In genomic region chr2:70877333-70878080, GRCm38 (mm10) we compare ENCODE assay signal across 17 mouse cellular contexts. TPM values are rescaled to one million over a fixed set of nuclear protein-coding genes. Genes with fewer than 3 reads are reported as not detected.
DNase-seq lines count a peak whose midpoint lies in the region; ATAC-seq and TF ChIP-seq lines count a peak whose summit lies in the region.
"Had no signal": no experiment of that assay in that cellular context is flagged by ENCODE, and none has a peak within 500 bp of the region (broad histone marks: within the 10 kb centered on the region; RNA-seq: fewer than 3 reads in every experiment).

No protein-coding gene starts in this region.

- 71% methylated on average over 13 of the region's 13 CpGs for WGBS in lung, postnatal 0 days

- H3K27ac ChIP-seq in lung, postnatal 0 days (ENCODE audit: low read length): no peak overlapping the region
- H3K27ac ChIP-seq: hindbrain, postnatal 0 days; layer of hippocampus, adult 2 months; liver, embryonic 12.5 days; midbrain, embryonic 12.5 days had no signal

- peak; percentile 11 for DNase-seq in adrenal gland, postnatal 14 days
- DNase-seq in adrenal gland, adult 8-10 months: no peak
- peak; percentile 24 to 35 for DNase-seq in lung, adult 18-20 months
- no peak for DNase-seq in lung, postnatal 0 days (ENCODE audit: low spot score)
- DNase-seq in brain, embryonic 14.5 days (ENCODE audit: low read depth): peak; percentile 8
- no peak for DNase-seq in B cell, adult 2 months
- no peak for DNase-seq in left cerebral cortex, adult 11 months (ENCODE audit: low spot score)
- DNase-seq: cerebellum, adult 11 months; embryo, embryonic 11 days; right cerebral cortex, postnatal 4 days had no signal

- H3K9ac ChIP-seq in lung, postnatal 0 days (replicated peaks; ENCODE audit: low read depth): no peak overlapping the region
- H3K9ac ChIP-seq: liver, embryonic 12.5 days; midbrain, embryonic 12.5 days had no signal

- no peak overlapping the region for H3K4me3 ChIP-seq in lung, postnatal 0 days (ENCODE audit: low read depth, low read length)
- H3K4me3 ChIP-seq: layer of hippocampus, adult 2 months; liver, embryonic 12.5 days; midbrain, embryonic 12.5 days had no signal

- H3K4me1 ChIP-seq in lung, postnatal 0 days (ENCODE audit: insufficient read depth, low read depth, low read length): no peaks in the 10 kb centered on the region
- H3K4me1 ChIP-seq: midbrain, embryonic 12.5 days had no signal

- ATAC-seq in lung, postnatal 0 days: no peak
- peak; percentile 73 for ATAC-seq in megakaryocyte, adult 5-6 weeks (ENCODE audit: poor library complexity, severe bottlenecking)
- ATAC-seq: activated CD4-positive, CD25-positive, alpha-beta regulatory T cell, adult 4 months; forebrain, embryonic 16.5 days; hindbrain, postnatal 0 days; liver, embryonic 12.5 days had no signal

- H3K4me2 ChIP-seq in lung, postnatal 0 days (replicated peaks; ENCODE audit: low read depth, low read length): no peak overlapping the region
- H3K4me2 ChIP-seq: liver, embryonic 12.5 days; midbrain, embryonic 12.5 days had no signal

- no peak for TF ChIP-seq EP300 in lung, postnatal 0 days (IDR thresholded peaks at IDR 0.05)

- H3K36me3 ChIP-seq in lung, postnatal 0 days (ENCODE audit: insufficient read depth, low read length): no peaks in the 10 kb centered on the region
- H3K36me3 ChIP-seq: liver, embryonic 12.5 days; midbrain, embryonic 12.5 days had no signal

- H3K27me3 ChIP-seq in lung, postnatal 0 days (replicated peaks; ENCODE audit: insufficient read depth, low read length): no peaks in the 10 kb centered on the region
- H3K27me3 ChIP-seq: midbrain, embryonic 12.5 days had no signal

- TF ChIP-seq CTCF in lung, postnatal 0 days (IDR thresholded peaks at IDR 0.05): no peak
- no peak for TF ChIP-seq CTCF in brain, embryonic 14.5 days (IDR thresholded peaks at IDR 0.05; ENCODE audit: borderline replicate concordance, extremely low read depth, insufficient read depth, insufficient read length)

- H3K9me3 ChIP-seq in lung, postnatal 0 days (ENCODE audit: low read length): no peaks in the 10 kb centered on the region
- H3K9me3 ChIP-seq: liver, embryonic 12.5 days; midbrain, embryonic 12.5 days had no signal

- TF ChIP-seq POLR2A in brain, embryonic 14.5 days (IDR thresholded peaks at IDR 0.05; ENCODE audit: borderline replicate concordance, extremely low read depth, insufficient read depth, insufficient read length, poor library complexity, severe bottlenecking): no peak

RNA-seq across cellular contexts. Expression of gene Tlk1, which starts 52.0 kb away (rescaled TPM):
- total RNA-seq in adrenal gland, postnatal 14 days (2021): 60.4 and 66.0 TPM in 2 replicates
- 10 to 100 TPM; 58.4 to 69.2 (median 61.3) TPM for total RNA-seq in adrenal gland, adult 8-10 months (2022)
- polyA plus RNA-seq in lung, postnatal 0 days (2015; fragmentation: Nextera tagmentation; extraction: Ambion mirVana): 23.7 and 27.8 TPM in 2 replicates
- 23.3 and 38.2 TPM in 2 replicates for polyA plus RNA-seq in brain, embryonic 14.5 days (2012; rRNA removed)
- total RNA-seq in megakaryocyte, adult 5-6 weeks (2015): 69.5 and 73.3 TPM in 2 replicates
- total RNA-seq in megakaryocyte, adult 5-6 weeks (2017): 43.1 and 61.4 TPM in 2 replicates

Comparison
In these comparisons a context has a peak if more than half of its experiments do, and no peak if none do; other contexts are left out.
1. DNase-seq: peak in adrenal gland, postnatal 14 days (single experiment), lung, adult 18-20 months (2 of 2) and brain, embryonic 14.5 days (single experiment); none in adrenal gland, adult 8-10 months (single experiment), lung, postnatal 0 days (single experiment), B cell, adult 2 months (0 of 2) and left cerebral cortex, adult 11 months (single experiment).